Mouse (Mus musculus) macrophage (primary cell): ENCODE results near the gene Anapc5. TPM values are rescaled to one million over a fixed set of nuclear protein-coding genes. Genes with fewer than 3 reads are reported as not detected.

Experiments
- H3K27ac ChIP-seq: fragments of 350-480 bp; formaldehyde crosslinking; 2 replicates; pipeline ENCODE4 v1.9.0; 2021
- H3K36me3 ChIP-seq: fragments of 350-480 bp; formaldehyde crosslinking; 2 replicates; pipeline ENCODE4 v1.9.0; 2021; ENCODE audit errors: inconsistent target
- H3K4me3 ChIP-seq: fragments of 350-480 bp; formaldehyde crosslinking; 2 replicates; pipeline ENCODE4 v1.9.0; 2021; ENCODE audit errors: inconsistent target
- H3K79me2 ChIP-seq: fragments of 350-480 bp; formaldehyde crosslinking; 2 replicates; pipeline ENCODE4 v1.9.0; 2021; ENCODE audit errors: inconsistent target
- WGBS: methylation state at CpG from one replicate; pipeline ENCODE4 v1.1.7; 2026; ENCODE audit warnings: inconsistent platforms; ENCODE audit not compliant: missing documents; 5-methylcytosine and 5-hydroxymethylcytosine counted together
- polyA plus RNA-seq: library from polyadenylated mRNA; stranded (reverse); fragments of 250-400 nt; gene quantifications from 3 replicates; pipeline ENCODE4 v1.2.4, GENCODE M21; 2018; ENCODE audit warnings: inconsistent platforms

The Anapc5 gene
- polyA plus RNA-seq, 1 experiment from 2014 or later, result 96.1 TPM

- 100% methylated on average over 1 of the region's 1 CpGs for WGBS
These were observed 39.1 kb downstream of the Anapc5 start for GRCm38 (mm10) chr5:122782066-122782465.

GRCm38 (mm10) chr5:122780791-122781432 lies 40.2 kb downstream of the Anapc5 start:
- no peaks in the 10 kb centered on the region for H3K36me3 ChIP-seq

More at GRCm38 (mm10) chr5:122782066-122782465, 39.1 kb downstream of the Anapc5 start:
- no peak overlapping the region for H3K4me3 ChIP-seq
- H3K27ac ChIP-seq, result no peak overlapping the region
- peaks cover 9% of the 10 kb centered on the region; the same call in 1 of the 2 replicates for H3K36me3 ChIP-seq
- peaks cover 17% of the 10 kb centered on the region for H3K79me2 ChIP-seq

GRCm38 (mm10) chr5:122779277-122779834 lies 41.8 kb downstream of the Anapc5 start, which contains the start of gene Camkk2:
TSS of gene Camkk2 (minus strand) at chr5:122779409.
- Histone ChIP-seq H3K4me3 (peak within 1 kb of the TSS; percentile 74), H3K79me2 (peaks cover 44% of the 10 kb centered on the region), H3K36me3 (no peaks in the 10 kb centered on the region), H3K27ac (peak within 1 kb of the TSS; percentile 83)
- WGBS, result 0% methylated on average over 43 of the region's 63 CpGs

More at GRCm38 (mm10) chr5:122780791-122781432, 40.2 kb downstream of the Anapc5 start:
- H3K4me3 ChIP-seq, result no peak overlapping the region
- H3K27ac ChIP-seq, result no peak overlapping the region; the same call in 1 of the 2 replicates
- 86% methylated on average over 19 of the region's 19 CpGs for WGBS
- peaks cover 29% of the 10 kb centered on the region for H3K79me2 ChIP-seq

GRCm38 (mm10) chr5:122778231-122779226 lies 42.6 kb downstream of the Anapc5 start:
- peak overlapping the region; percentile 38 for H3K27ac ChIP-seq
- H3K79me2 ChIP-seq, result peaks cover 53% of the 10 kb centered on the region
- peak overlapping the region; percentile 74 for H3K4me3 ChIP-seq
- WGBS, result 2% methylated on average over 44 of the region's 55 CpGs
- H3K36me3 ChIP-seq, result no peaks in the 10 kb centered on the region

- WGBS, result 73% methylated on average over 2 of the region's 2 CpGs
These were observed 43.8 kb downstream of the Anapc5 start for GRCm38 (mm10) chr5:122777322-122777721.

GRCm38 (mm10) chr5:122775646-122776286 lies 45.4 kb downstream of the Anapc5 start:
- peaks cover 79% of the 10 kb centered on the region for H3K79me2 ChIP-seq
- H3K36me3 ChIP-seq, result no peaks in the 10 kb centered on the region
- WGBS, result 81% methylated on average over 10 of the region's 14 CpGs
- H3K27ac ChIP-seq, result no peak overlapping the region
- no peak overlapping the region for H3K4me3 ChIP-seq

More at GRCm38 (mm10) chr5:122777322-122777721, 43.8 kb downstream of the Anapc5 start:
- H3K27ac ChIP-seq, result no peak overlapping the region
- no peaks in the 10 kb centered on the region for H3K36me3 ChIP-seq
- peaks cover 65% of the 10 kb centered on the region for H3K79me2 ChIP-seq
- H3K4me3 ChIP-seq, result no peak overlapping the region

GRCm38 (mm10) chr5:122774743-122775611 lies 46.2 kb downstream of the Anapc5 start:
- Histone ChIP-seq H3K4me3 (no peak overlapping the region), H3K36me3 (no peaks in the 10 kb centered on the region), H3K27ac (no peak overlapping the region), H3K79me2 (peaks cover 86% of the 10 kb centered on the region)
- WGBS, result 73% methylated on average over 27 of the region's 28 CpGs

GRCm38 (mm10) chr5:122773756-122774155 lies 47.4 kb downstream of the Anapc5 start:
- H3K79me2 ChIP-seq, result peaks cover 98% of the 10 kb centered on the region
- WGBS, result 85% methylated on average over 11 of the region's 11 CpGs

GRCm38 (mm10) chr5:122771428-122771827 lies 49.7 kb downstream of the Anapc5 start:
- 36% methylated on average over 7 of the region's 9 CpGs for WGBS
- Histone ChIP-seq H3K36me3 (no peaks in the 10 kb centered on the region), H3K4me3 (peak overlapping the region; percentile 2; the same call in 1 of the 2 replicates), H3K79me2 (peaks cover 98% of the 10 kb centered on the region), H3K27ac (peak overlapping the region; percentile 97)

More at GRCm38 (mm10) chr5:122773756-122774155, 47.4 kb downstream of the Anapc5 start:
- no peak overlapping the region for H3K27ac ChIP-seq
- H3K36me3 ChIP-seq, result no peaks in the 10 kb centered on the region
- H3K4me3 ChIP-seq, result no peak overlapping the region

GRCm38 (mm10) chr5:122770806-122771261 lies 50.3 kb downstream of the Anapc5 start:
- peak overlapping the region; percentile 97 for H3K27ac ChIP-seq
- 2% methylated on average over 10 of the region's 10 CpGs for WGBS
- H3K79me2 ChIP-seq, result peaks cover 98% of the 10 kb centered on the region
- H3K4me3 ChIP-seq, result peak overlapping the region; percentile 2; the same call in 1 of the 2 replicates
- H3K36me3 ChIP-seq, result no peaks in the 10 kb centered on the region

GRCm38 (mm10) chr5:122770304-122770703 lies 50.8 kb downstream of the Anapc5 start:
- H3K27ac ChIP-seq, result peak overlapping the region; percentile 97
- peaks cover 98% of the 10 kb centered on the region for H3K79me2 ChIP-seq
- H3K4me3 ChIP-seq, result peak overlapping the region; percentile 2; the same call in 1 of the 2 replicates
- H3K36me3 ChIP-seq, result no peaks in the 10 kb centered on the region
- 34% methylated on average over 7 of the region's 7 CpGs for WGBS

GRCm38 (mm10) chr5:122769101-122769568 lies 52.0 kb downstream of the Anapc5 start:
- 40% methylated on average over 15 of the region's 15 CpGs for WGBS
- H3K27ac ChIP-seq, result peak overlapping the region; percentile 97
- H3K36me3 ChIP-seq, result no peaks in the 10 kb centered on the region

GRCm38 (mm10) chr5:122767283-122767682 lies 53.9 kb downstream of the Anapc5 start:
- Histone ChIP-seq H3K4me3 (no peak overlapping the region), H3K36me3 (peaks cover 4% of the 10 kb centered on the region; the same call in 1 of the 2 replicates), H3K27ac (no peak overlapping the region), H3K79me2 (peaks cover 93% of the 10 kb centered on the region)
- WGBS, result 91% methylated on average over 11 of the region's 11 CpGs

More at GRCm38 (mm10) chr5:122769101-122769568, 52.0 kb downstream of the Anapc5 start:
- peaks cover 98% of the 10 kb centered on the region for H3K79me2 ChIP-seq
- no peak overlapping the region for H3K4me3 ChIP-seq
